Mouse (Mus musculus): ENCODE measurements around the gene Atp6v1c2.

Atp6v1c2 gene

GRCm38 (mm10) chr12:17329259-17329658, at the start of gene Atp6v1c2:
Gene Atp6v1c2, minus strand, starts transcription at chr12:17329359.
- in situ Hi-C loops (cut with MseI, MboI), result no loop called here

DNA sequence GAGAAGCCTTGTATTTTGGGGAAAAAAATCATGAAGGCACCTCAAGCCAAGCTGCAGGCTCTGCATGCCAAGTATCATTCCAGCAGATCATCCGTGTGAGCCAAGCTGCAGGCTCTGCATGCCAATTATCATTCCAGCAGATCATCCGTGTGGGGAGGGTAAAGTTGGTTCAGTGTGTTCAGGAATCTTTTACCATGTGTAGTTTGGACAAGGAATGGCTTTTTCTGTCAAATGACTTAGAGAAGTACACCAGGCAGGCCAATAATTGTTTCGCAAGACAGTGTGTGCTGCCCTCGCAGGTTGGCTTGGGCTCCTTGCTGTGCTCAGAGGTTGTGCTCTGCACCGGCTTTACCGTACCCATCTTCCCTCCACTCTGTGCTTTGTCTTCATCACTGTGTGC, 47.4 kb upstream of the Atp6v1c2 start:
- in situ Hi-C loops (cut with MseI, MboI), result no loop called here

DNA sequence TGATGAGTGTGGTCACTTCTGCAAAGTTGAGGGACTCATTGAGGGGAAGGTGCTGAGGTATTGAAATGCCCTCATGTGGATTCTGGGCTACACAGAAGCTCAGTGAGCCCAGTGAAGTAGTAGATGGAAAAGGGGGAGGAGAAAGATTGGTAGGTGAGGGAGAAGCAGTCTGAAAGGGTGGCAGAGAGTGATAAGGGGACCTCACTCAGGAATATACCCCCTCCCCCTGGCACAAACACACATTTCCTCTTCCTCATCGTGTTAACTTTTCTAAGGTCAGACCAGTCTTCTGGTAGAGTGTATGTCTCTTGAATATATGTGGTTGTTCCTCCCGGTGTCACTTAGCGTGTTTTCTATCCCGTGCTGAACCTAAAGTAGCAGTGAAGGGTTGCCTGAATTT, 46.1 kb upstream of the Atp6v1c2 start:
- in situ Hi-C loops (cut with MseI, MboI), result no loop called here

GRCm38 (mm10) chr12:17373470-17373975, 44.4 kb upstream of the Atp6v1c2 start:
- in situ Hi-C loops (cut with MseI, MboI), result no loop called here

GRCm38 (mm10) chr12:17372696-17373095, 43.5 kb upstream of the Atp6v1c2 start:
- in situ Hi-C loops (cut with MseI, MboI), result no loop called here

GRCm38 (mm10) chr12:17371589-17372235, 42.6 kb upstream of the Atp6v1c2 start:
- in situ Hi-C loops (cut with MseI, MboI), result no loop called here

DNA sequence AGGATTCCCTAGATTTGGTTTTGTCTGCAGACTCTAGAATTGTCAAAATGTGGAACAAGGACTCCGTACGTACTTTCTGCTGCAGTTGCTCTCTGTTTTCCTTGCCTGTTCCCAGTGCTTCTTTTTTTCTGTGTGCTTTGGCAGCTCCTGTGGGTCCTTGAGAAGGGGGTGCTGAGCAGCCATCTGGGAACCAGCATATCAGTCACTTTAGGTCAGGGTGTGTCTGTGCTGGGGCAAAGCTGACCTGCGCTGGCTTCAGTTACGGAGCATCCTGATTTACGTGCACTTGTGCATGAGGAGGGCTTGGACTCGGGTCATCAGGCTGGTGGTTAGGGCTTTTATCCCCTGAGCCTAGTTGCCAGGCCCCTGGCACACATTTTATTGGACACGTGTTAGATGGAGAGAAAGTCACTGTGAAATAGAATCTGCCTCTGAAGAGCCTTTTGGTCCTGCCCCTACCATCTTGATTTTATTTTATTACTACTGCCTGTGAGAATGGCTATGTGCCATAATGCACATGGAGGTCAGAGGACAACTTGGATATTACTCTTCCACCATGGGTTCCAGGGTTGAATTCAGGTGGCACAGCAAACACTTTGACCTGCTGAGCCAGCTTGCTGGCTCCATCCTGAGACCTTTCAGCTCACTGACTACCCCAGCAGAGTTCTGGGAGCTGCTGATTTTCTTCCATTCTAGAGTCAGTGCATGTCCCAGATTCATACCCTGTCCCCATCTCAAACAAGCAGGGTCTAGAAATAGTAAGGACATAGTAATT, 40.6 kb upstream of the Atp6v1c2 start:
- in situ Hi-C loops (cut with MseI, MboI), result no loop called here

GRCm38 (mm10) chr12:17369111-17369510, 40.0 kb upstream of the Atp6v1c2 start:
- in situ Hi-C loops (cut with MseI, MboI), result no loop called here

DNA sequence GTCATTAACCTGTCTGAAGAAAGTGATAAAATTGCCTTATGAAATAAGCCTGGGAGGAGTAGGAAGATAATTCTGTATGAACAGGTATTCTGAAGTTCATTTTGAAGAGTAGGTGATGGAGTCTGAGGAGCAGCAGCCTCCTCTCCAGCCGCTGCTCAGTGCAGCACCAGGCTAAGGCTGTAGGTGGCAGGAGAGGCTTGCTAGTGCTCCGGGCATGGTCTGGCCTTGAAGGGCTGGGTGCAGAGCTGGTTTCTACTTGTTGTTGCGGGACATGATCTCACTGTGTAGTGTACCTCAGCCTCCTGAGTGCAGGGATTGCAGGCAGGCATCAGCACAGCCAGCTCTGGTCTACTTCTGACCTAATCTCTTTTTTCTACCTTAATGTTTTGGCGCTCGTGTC, 37.8 kb upstream of the Atp6v1c2 start:
- in situ Hi-C loops (cut with MseI, MboI), result no loop called here

DNA sequence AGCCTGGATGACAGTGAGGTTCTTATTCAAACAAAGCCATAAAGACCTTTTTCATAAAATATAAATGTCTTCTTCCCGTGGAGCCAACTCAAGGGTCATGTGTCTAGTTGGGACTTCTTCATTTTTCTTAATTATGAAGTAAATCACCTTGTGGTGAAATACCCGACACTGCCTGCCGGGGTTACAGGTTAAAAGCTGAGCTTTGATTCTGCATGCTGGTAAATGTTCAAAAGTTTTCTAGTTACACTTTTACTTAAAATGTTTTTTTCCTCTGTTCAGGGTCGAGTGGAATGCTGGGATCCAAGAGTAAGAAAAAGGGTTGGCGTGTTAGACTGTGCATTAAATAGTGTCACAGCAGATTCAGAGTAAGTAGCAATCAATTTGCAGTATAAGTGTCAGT, 33.2 kb upstream of the Atp6v1c2 start:
- in situ Hi-C loops (cut with MseI, MboI), result no loop called here

- in situ Hi-C loops (cut with MseI, MboI), result no loop called here
Observed at GRCm38 (mm10) chr12:17360650-17361049, 31.5 kb upstream of the Atp6v1c2 start.

GRCm38 (mm10) chr12:17360104-17360503, 30.9 kb upstream of the Atp6v1c2 start:
- in situ Hi-C loops (cut with MseI, MboI), result no loop called here

GRCm38 (mm10) chr12:17358981-17359380, 29.8 kb upstream of the Atp6v1c2 start:
- in situ Hi-C loops (cut with MseI, MboI), result no loop called here

GRCm38 (mm10) chr12:17357795-17358194, 28.6 kb upstream of the Atp6v1c2 start:
- in situ Hi-C loops (cut with MseI, MboI), result no loop called here

GRCm38 (mm10) chr12:17356853-17357252, 27.7 kb upstream of the Atp6v1c2 start:
- in situ Hi-C loops (cut with MseI, MboI), result no loop called here

DNA sequence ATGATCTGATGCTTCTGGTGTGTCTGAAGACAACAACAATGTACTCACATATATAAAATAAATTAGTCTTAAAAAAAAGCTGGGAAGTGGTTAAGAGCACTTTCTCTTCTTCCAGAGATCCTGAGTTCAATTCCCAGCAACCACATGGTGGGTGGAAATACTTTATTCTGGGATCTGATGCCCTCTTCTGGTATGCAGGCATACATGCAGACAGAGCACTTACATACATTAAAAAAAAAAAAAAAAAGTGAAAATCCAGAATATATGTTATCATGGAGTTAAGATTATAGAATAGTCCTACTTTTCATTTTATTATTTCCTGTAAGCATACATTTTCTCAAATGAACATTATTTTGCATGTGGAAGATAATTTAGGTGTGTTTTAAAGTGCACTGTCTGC, 20.9 kb upstream of the Atp6v1c2 start:
- in situ Hi-C loops (cut with MseI, MboI), result no loop called here

DNA sequence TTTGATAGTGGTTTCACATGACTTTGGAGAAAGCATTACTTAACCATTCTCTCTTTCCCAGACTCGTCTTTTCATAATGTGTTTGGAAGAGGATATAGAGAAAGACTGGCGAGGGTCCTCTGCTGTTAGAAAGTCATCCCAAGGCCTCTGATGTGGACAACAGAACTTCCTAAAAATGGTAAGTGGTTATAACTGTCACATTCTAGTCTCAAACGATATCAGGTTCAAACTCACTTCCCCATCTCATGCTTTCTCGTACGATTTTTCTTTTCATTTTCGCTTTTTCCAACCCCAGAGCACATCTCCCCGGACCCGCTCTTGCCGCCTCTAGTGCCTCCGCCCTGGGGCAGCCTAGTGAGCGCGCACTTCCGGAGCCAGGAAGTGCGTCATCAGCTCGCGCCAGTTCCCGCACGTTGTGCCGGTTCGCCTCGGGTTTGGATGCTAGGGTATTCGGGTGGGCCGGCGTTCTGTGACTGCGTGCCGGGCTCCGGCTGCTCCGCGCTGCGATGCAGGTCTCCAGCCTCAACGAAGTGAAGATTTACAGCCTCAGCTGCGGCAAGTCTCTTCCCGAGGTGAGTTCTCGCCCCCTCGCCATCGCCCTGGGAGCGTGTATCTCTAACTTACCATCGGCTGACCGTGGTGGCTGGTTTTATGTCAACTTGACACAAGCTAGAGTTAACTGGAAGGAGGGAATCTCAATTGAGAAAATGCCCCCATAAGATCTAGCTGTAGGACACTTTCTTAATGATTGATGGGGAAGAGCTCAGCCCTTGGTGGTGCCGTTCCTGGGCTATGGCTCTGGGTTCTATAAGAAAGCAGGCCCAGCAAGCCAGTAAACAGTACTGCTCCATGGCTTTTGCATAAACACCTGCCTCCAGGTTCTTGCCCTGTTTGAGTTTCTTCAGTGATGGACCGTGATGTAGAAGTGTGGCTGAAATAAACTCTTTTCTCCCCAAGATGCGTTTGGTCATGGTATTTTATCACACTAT, 19.2 kb upstream of the Atp6v1c2 start, which contains the start of gene Nol10:
TSS of gene Nol10 (plus strand) at position 411 of the 989 bp plus-strand sequence.
- in situ Hi-C loops (cut with MseI, MboI), result no loop called here

GRCm38 (mm10) chr12:17347327-17348047, 18.3 kb upstream of the Atp6v1c2 start:
- in situ Hi-C loops (cut with MseI, MboI), result no loop called here

DNA sequence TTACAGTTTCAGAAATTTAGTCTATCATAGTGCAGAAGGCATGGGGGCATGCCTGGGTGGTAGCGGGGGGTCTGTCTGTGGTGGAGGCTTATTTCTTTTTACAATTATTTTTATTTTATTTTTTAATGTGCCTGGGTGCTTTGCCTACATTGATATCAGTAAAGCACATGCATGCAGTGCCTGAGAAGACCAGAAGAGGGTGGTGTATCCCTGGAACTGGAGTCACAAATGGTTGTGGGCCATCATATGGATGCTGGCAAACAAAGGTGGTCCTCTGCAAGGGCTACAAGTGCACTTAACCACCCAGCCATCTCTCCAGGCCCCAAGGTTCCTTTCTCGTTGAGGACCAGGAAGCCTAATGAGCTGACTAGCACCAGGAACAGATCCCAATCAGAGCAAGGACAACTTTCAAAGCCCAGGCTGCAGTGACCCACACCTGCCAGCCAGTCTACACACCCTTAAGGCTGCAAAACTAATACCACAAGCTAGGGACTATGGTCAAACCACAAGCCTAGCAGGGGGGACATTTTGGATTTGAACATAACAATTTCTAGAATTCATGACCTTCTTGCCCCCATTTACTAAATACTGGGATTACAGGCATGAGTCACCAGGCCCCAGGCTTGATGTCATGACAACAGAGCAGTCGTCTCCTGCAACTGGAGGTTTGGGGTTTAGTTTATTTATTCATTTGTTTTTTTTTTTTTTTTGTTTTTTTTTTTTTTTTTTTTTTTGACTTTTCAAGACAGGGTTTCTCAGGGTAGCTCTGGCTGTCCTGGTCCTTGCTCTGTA, 10.2 kb upstream of the Atp6v1c2 start:
- in situ Hi-C loops (cut with MseI, MboI), result no loop called here

DNA sequence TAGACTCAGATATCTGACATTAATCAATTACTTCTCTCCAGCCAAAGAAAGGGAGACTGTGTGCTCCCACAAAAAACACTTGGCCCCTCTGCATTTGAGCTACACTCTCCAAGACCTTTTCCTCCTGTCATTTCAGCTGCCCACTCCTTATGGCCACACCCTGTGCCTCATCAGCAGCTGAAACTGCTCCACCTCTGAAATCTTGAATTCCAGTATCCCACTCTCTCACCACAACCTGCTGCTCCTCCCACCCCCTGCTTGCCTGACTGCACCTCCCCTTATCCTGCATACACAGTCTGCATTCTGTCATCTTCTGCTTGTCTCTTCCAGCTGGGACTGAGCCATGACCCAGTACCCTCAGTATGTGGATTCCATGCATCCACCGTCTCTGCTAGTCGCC, 9.2 kb upstream of the Atp6v1c2 start:
- in situ Hi-C loops (cut with MseI, MboI), result no loop called here

All from mouse trophoblast stem cell (cell line).